Comparison of ENCODE assay signal across 9 mouse cellular contexts in the genomic region with DNA sequence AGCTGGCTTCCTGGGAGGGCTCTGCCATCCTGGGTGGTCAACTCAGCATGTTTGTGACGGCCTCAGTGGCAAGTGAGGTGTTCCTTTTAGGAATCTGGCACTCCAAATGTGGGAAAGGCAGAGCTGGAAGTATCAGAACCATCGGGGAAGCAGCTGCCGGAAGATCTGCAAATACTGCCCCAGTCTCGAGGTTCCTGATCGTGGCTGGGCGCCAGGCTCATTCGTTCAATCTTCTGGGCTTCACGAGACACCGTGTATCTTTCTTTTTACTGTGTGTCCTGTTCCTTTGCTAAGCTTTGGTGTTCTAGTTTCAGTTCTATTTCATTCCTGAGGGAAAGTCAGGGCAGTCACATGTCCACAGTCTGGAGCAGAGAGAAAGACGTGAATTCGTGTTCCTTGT. TPM values are rescaled to one million over a fixed set of nuclear protein-coding genes. Genes with fewer than 3 reads are reported as not detected.
"Had no signal": no experiment of that assay in that cellular context is flagged by ENCODE, and none has a peak within 500 bp of the region (broad histone marks: within the 10 kb centered on the region; RNA-seq: fewer than 3 reads in every experiment).

No protein-coding gene starts in this region.

- ATAC-seq: liver, embryonic 12.5 days had no signal

- H3K4me3 ChIP-seq: left cerebral cortex, adult 2 months; limb, embryonic 10.5 days; liver, embryonic 12.5 days; midbrain, embryonic 12.5 days had no signal

- H3K27ac ChIP-seq: left cerebral cortex, adult 2 months; limb, embryonic 10.5 days; liver, embryonic 12.5 days; macrophage; midbrain, embryonic 12.5 days had no signal

- H3K36me3 ChIP-seq: limb, embryonic 10.5 days; liver, embryonic 12.5 days; midbrain, embryonic 12.5 days had no signal

- H3K9me3 ChIP-seq: limb, embryonic 10.5 days; liver, embryonic 12.5 days; midbrain, embryonic 12.5 days had no signal

- DNase-seq: right cerebral cortex, postnatal 14 days; thymus, adult 18-20 months; thymus, postnatal 14 days had no signal

- H3K4me2 ChIP-seq: liver, embryonic 12.5 days; midbrain, embryonic 12.5 days had no signal

- H3K9ac ChIP-seq: liver, embryonic 12.5 days; midbrain, embryonic 12.5 days had no signal

RNA-seq across cellular contexts. Expression of a gene that starts 22.5 kb away (rescaled TPM):
- polyA plus RNA-seq: liver, embryonic 16.5 days; macrophage had no signal
